Mouse (Mus musculus): Measurements from ENCODE around the gene Wfdc9.

GRCm38 (mm10) chr2:164698201-164698600, 41.8 kb upstream of the Wfdc9 start, which contains the start of gene Spint4:
- TF ChIP-seq ZNF384 (IDR thresholded peaks at IDR 0.05; ENCODE audit: low read depth, low read length) (no peak), ZC3H11A (IDR thresholded peaks at IDR 0.05; ENCODE audit: borderline replicate concordance, low read depth, low read length) (no peak), MAFK (IDR thresholded peaks at IDR 0.05; ENCODE audit: insufficient read depth, low read depth, low read length) (no peak)

Data from ES-E14 (cell line).